Mouse (Mus musculus): Measurements from ENCODE around the gene Hexdc.

DNA sequence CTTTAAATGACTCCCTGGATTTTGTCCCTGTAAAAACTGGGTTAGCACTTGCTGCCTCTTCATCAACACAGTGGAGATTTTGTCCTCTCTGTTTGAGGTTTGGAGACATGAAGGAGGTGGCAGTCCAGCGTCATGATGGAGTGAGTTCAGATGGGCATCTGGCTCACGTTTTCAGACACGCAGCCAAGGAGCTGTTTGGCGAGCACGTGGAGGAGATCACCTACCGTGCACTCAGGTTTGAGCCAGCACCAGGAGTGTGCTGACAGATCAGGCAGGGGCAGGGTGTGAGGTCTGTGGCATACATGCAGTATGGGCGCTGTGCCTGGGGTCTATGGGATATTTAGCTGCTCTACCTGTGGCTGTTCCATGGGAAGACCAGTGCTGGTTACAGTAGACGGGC lies 46.0 kb downstream of the Hexdc start:
- TF ChIP-seq CTCF (IDR thresholded peaks at IDR 0.05; ENCODE audit: borderline replicate concordance, insufficient read depth, low read depth, low read length) = no peak
- TF ChIP-seq POLR2A (IDR thresholded peaks at IDR 0.05; ENCODE audit: borderline replicate concordance, insufficient read depth, low read length) = no peak
